Mouse (Mus musculus): Measurements from ENCODE around the gene Lrrc43. TPM values are rescaled to one million over a fixed set of nuclear protein-coding genes. Genes with fewer than 3 reads are reported as not detected.
A peak's percentile ranks its signal among the peaks of the same experiment; 100 is the strongest.

Gene Lrrc43
- polyA plus RNA-seq (2012; rRNA removed), result 129 and 131 TPM in 2 replicates

- TF ChIP-seq POLR2A (IDR thresholded peaks at IDR 0.05; ENCODE audit: control insufficient read depth, low read depth, low read length) (peak; percentile 84; the same call in 1 of the 2 replicates), CTCF (IDR thresholded peaks at IDR 0.05; ENCODE audit: control insufficient read depth, insufficient read depth, insufficient replicate concordance, low read depth, low read length) (no peak)
- no peaks in the 10 kb centered on the region for H3K27me3 ChIP-seq (ENCODE audit: control insufficient read depth, insufficient read depth, low read length)
- peaks cover 6% of the 10 kb centered on the region for H3K4me1 ChIP-seq (ENCODE audit: control insufficient read depth, insufficient read depth, low read length)
- H3K36me3 ChIP-seq (ENCODE audit: control insufficient read depth, insufficient read depth, low read length), result no peaks in the 10 kb centered on the region
- H3K4me3 ChIP-seq (ENCODE audit: control insufficient read depth, low read depth, low read length), result peak within 1 kb of the TSS; percentile 86
- H3K27ac ChIP-seq (ENCODE audit: control insufficient read depth, insufficient read depth, low read depth, low read length), result no peak within 1 kb of the TSS
Observed at GRCm38 (mm10) chr5:123489112-123489785, at the start of gene Lrrc43, which contains the start of gene Il31. Gene Lrrc43, plus strand, starts transcription at chr5:123489305. Gene Il31, minus strand, starts transcription at chr5:123489489.

DNA sequence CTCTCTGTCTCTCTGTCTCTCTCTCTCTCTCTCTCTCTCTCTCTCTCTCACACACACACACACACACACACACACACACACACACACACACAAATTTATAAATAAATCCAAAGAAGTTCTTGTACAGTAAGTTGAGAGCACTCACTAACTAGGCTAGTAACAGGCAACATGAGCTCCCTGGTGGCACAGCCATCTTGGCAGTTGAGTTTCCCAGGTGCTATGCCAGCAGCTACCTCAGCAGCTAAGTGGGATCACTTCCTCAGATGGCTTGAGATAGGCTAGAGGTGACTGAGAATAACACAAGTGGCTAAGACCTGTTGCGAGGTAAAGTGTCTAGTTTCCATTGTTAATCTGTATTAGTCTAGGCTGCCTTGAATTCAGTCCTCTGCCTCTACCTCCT is 49.8 kb upstream of the Lrrc43 start:
- Histone ChIP-seq H3K27ac (ENCODE audit: control insufficient read depth, insufficient read depth, low read depth, low read length) (no peak overlapping the region), H3K36me3 (ENCODE audit: control insufficient read depth, insufficient read depth, low read length) (no peaks in the 10 kb centered on the region; the same call in 1 of the 2 replicates), H3K4me1 (ENCODE audit: control insufficient read depth, insufficient read depth, low read length) (no peaks in the 10 kb centered on the region), H3K4me3 (ENCODE audit: control insufficient read depth, low read depth, low read length) (no peak overlapping the region), H3K27me3 (ENCODE audit: control insufficient read depth, insufficient read depth, low read length) (no peaks in the 10 kb centered on the region)
- no peak for TF ChIP-seq CTCF (IDR thresholded peaks at IDR 0.05; ENCODE audit: control insufficient read depth, insufficient read depth, insufficient replicate concordance, low read depth, low read length)
- TF ChIP-seq POLR2A (IDR thresholded peaks at IDR 0.05; ENCODE audit: control insufficient read depth, low read depth, low read length), result no peak

GRCm38 (mm10) chr5:123439941-123440340 is 49.2 kb upstream of the Lrrc43 start:
- H3K27me3 ChIP-seq (ENCODE audit: control insufficient read depth, insufficient read depth, low read length), result no peaks in the 10 kb centered on the region
- H3K4me1 ChIP-seq (ENCODE audit: control insufficient read depth, insufficient read depth, low read length), result no peaks in the 10 kb centered on the region
- H3K27ac ChIP-seq (ENCODE audit: control insufficient read depth, insufficient read depth, low read depth, low read length), result no peak overlapping the region
- no peak for TF ChIP-seq CTCF (IDR thresholded peaks at IDR 0.05; ENCODE audit: control insufficient read depth, insufficient read depth, insufficient replicate concordance, low read depth, low read length)
- no peak for TF ChIP-seq POLR2A (IDR thresholded peaks at IDR 0.05; ENCODE audit: control insufficient read depth, low read depth, low read length)
- H3K4me3 ChIP-seq (ENCODE audit: control insufficient read depth, low read depth, low read length), result no peak overlapping the region
- no peaks in the 10 kb centered on the region; the same call in 1 of the 2 replicates for H3K36me3 ChIP-seq (ENCODE audit: control insufficient read depth, insufficient read depth, low read length)

DNA sequence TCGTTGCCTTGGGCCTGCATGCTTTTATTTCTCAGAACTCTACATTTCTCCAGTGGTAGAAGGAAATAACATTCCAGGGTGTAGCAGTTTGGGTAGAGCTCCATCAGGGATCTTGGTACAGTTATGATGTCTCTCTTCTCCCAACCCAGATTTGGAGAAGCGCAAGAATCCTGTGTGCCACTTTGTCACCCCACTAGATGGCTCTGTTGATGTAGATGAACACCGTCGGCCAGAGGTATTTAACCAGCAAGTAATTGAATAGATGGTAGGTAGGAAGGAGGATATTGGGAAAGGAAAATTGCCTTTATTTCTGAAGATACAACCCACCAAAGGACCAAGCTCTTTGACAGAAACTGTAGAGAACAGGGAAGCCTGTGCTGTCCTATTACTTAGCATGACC is 48.4 kb upstream of the Lrrc43 start:
- Histone ChIP-seq H3K27me3 (ENCODE audit: control insufficient read depth, insufficient read depth, low read length) (no peaks in the 10 kb centered on the region), H3K4me1 (ENCODE audit: control insufficient read depth, insufficient read depth, low read length) (no peaks in the 10 kb centered on the region), H3K4me3 (ENCODE audit: control insufficient read depth, low read depth, low read length) (no peak overlapping the region), H3K27ac (ENCODE audit: control insufficient read depth, insufficient read depth, low read depth, low read length) (no peak overlapping the region), H3K36me3 (ENCODE audit: control insufficient read depth, insufficient read depth, low read length) (no peaks in the 10 kb centered on the region; the same call in 1 of the 2 replicates)
- TF ChIP-seq POLR2A (IDR thresholded peaks at IDR 0.05; ENCODE audit: control insufficient read depth, low read depth, low read length) (no peak), CTCF (IDR thresholded peaks at IDR 0.05; ENCODE audit: control insufficient read depth, insufficient read depth, insufficient replicate concordance, low read depth, low read length) (no peak)

DNA sequence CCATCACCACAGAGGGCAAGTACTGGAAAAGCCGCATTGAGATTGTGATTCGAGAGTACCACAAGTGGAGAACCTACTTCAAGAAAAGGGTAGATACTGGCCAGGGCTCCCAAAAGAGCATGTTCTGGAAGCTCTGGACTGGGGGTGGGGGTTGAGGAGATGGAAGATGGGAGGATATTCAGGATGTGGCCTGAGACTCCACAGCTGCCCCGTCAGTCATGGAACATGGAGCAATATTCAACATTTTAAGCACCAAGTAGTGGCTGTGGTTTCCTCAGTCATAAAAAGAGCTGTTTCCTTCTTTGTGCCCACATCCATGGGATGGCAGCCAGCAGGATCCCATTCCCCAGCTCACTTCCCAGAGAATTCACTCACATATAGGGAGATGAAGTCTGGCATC is 46.8 kb upstream of the Lrrc43 start:
- H3K27ac ChIP-seq (ENCODE audit: control insufficient read depth, insufficient read depth, low read depth, low read length), result no peak overlapping the region
- H3K4me3 ChIP-seq (ENCODE audit: control insufficient read depth, low read depth, low read length), result no peak overlapping the region
- TF ChIP-seq POLR2A (IDR thresholded peaks at IDR 0.05; ENCODE audit: control insufficient read depth, low read depth, low read length), result no peak
- no peak for TF ChIP-seq CTCF (IDR thresholded peaks at IDR 0.05; ENCODE audit: control insufficient read depth, insufficient read depth, insufficient replicate concordance, low read depth, low read length)
- no peaks in the 10 kb centered on the region for H3K4me1 ChIP-seq (ENCODE audit: control insufficient read depth, insufficient read depth, low read length)
- no peaks in the 10 kb centered on the region; the same call in 1 of the 2 replicates for H3K36me3 ChIP-seq (ENCODE audit: control insufficient read depth, insufficient read depth, low read length)
- H3K27me3 ChIP-seq (ENCODE audit: control insufficient read depth, insufficient read depth, low read length), result no peaks in the 10 kb centered on the region

GRCm38 (mm10) chr5:123444069-123444468 is 45.0 kb upstream of the Lrrc43 start:
- Histone ChIP-seq H3K4me1 (ENCODE audit: control insufficient read depth, insufficient read depth, low read length) (no peaks in the 10 kb centered on the region), H3K27ac (ENCODE audit: control insufficient read depth, insufficient read depth, low read depth, low read length) (no peak overlapping the region), H3K36me3 (ENCODE audit: control insufficient read depth, insufficient read depth, low read length) (no peaks in the 10 kb centered on the region; the same call in 1 of the 2 replicates), H3K4me3 (ENCODE audit: control insufficient read depth, low read depth, low read length) (no peak overlapping the region), H3K27me3 (ENCODE audit: control insufficient read depth, insufficient read depth, low read length) (no peaks in the 10 kb centered on the region)
- peak; percentile 64; the same call in 1 of the 2 replicates for TF ChIP-seq CTCF (IDR thresholded peaks at IDR 0.05; ENCODE audit: control insufficient read depth, insufficient read depth, insufficient replicate concordance, low read depth, low read length)
- no peak for TF ChIP-seq POLR2A (IDR thresholded peaks at IDR 0.05; ENCODE audit: control insufficient read depth, low read depth, low read length)

GRCm38 (mm10) chr5:123444849-123445334 is 44.2 kb upstream of the Lrrc43 start:
- H3K36me3 ChIP-seq (ENCODE audit: control insufficient read depth, insufficient read depth, low read length), result no peaks in the 10 kb centered on the region; the same call in 1 of the 2 replicates

More at GRCm38 (mm10) chr5:123444849-123445334, 44.2 kb upstream of the Lrrc43 start:
- no peaks in the 10 kb centered on the region for H3K4me1 ChIP-seq (ENCODE audit: control insufficient read depth, insufficient read depth, low read length)
- TF ChIP-seq CTCF (IDR thresholded peaks at IDR 0.05; ENCODE audit: control insufficient read depth, insufficient read depth, insufficient replicate concordance, low read depth, low read length), result no peak
- no peak overlapping the region for H3K4me3 ChIP-seq (ENCODE audit: control insufficient read depth, low read depth, low read length)
- H3K27ac ChIP-seq (ENCODE audit: control insufficient read depth, insufficient read depth, low read depth, low read length), result no peak overlapping the region
- no peaks in the 10 kb centered on the region for H3K27me3 ChIP-seq (ENCODE audit: control insufficient read depth, insufficient read depth, low read length)

Measured in testis, adult 2 months (tissue).